Mouse (Mus musculus): ENCODE measurements at regions not wholly inside any gene's neighbourhood (a gene's known extent, or its start where the extent isn't known, plus 50 kb on each side); places are given as distances from the start of the nearest gene placed in this dataset.

GRCm38 (mm10) chr15:88033725-88034124 lies 489.6 kb downstream of the Fam19a5 start:
- TF ChIP-seq CTCF (IDR thresholded peaks at IDR 0.05) (no peak), EP300 (IDR thresholded peaks at IDR 0.05; ENCODE audit: insufficient read depth, low read depth, low read length) (no peak)

Measured in heart, adult 2 months (tissue).